Mouse (Mus musculus) liver, embryonic 14.5 days (tissue): ENCODE measurements around the gene H2al1i.

ENCODE experiments used
- CTCF ChIP-seq: IDR thresholded peaks from 2 replicates; pipeline ENCODE4 v1.5.1; 2016; ENCODE audit warnings: antibody characterized with exemption, low read depth, control low read depth
- EP300 ChIP-seq: IDR thresholded peaks from 2 replicates; pipeline ENCODE4 v1.6.1; 2016; ENCODE audit warnings: antibody characterized with exemption, low read depth

- TF ChIP-seq EP300 (no peak), CTCF (no peak)
Measured at GRCm38 (mm10) chrX:11277083-11277482, 47.4 kb upstream of the H2al1i start.
